24 mouse cellular contexts compared by ENCODE assay signal in the genomic region with DNA sequence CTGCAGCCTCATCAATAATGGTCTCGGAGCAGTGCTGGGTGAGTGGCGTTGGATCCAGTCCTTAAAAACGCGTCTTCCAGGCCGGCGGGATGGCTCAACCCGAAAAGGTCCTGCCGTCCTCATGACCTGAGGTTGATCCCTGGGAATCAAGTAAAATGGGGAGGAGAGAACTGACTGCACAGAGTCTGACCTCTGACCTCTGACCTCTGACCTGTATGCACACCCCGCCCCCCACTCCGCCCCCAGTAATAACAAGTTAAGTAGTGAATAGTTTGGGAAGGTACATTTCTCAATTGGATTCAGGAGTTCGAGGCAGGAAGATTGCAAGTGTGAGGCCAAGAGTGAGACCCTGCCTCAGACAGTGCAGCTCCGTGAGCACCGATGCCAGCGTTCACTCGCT. TPM values are rescaled to one million over a fixed set of nuclear protein-coding genes. Genes with fewer than 3 reads are reported as not detected.
A peak's percentile ranks its signal among the peaks of the same experiment; 100 is the strongest.
DNase-seq lines count a peak whose midpoint lies in the region; ATAC-seq and TF ChIP-seq lines count a peak whose summit lies in the region.
"Had no signal": no experiment of that assay in that cellular context is flagged by ENCODE, and none has a peak within 500 bp of the region (broad histone marks: within the 10 kb centered on the region; RNA-seq: fewer than 3 reads in every experiment).

No protein-coding gene starts in this region.

- H3K4me2 ChIP-seq in hindbrain, embryonic 12.5 days (replicated peaks): no peak overlapping the region
- H3K4me2 ChIP-seq in liver, postnatal 0 days (ENCODE audit: low read depth, low read length): no peak overlapping the region
- H3K4me2 ChIP-seq in hindbrain, postnatal 0 days (ENCODE audit: low read depth, low read length): no peak overlapping the region
- no peak overlapping the region for H3K4me2 ChIP-seq in forebrain, embryonic 12.5 days
- H3K4me2 ChIP-seq: embryonic facial prominence, embryonic 15.5 days; forebrain, embryonic 15.5 days; heart, embryonic 11.5 days; heart, embryonic 15.5 days had no signal

- WGBS in hindbrain, embryonic 10.5 days: 64% methylated on average over 15 of the region's 15 CpGs
- WGBS in hindbrain, embryonic 12.5 days: 71% methylated on average over 15 of the region's 15 CpGs
- WGBS in liver, postnatal 0 days (ENCODE audit: insufficient replicate concordance): 77% methylated on average over 15 of the region's 15 CpGs
- WGBS in hindbrain, postnatal 0 days: 65% methylated on average over 15 of the region's 15 CpGs
- WGBS in forebrain, embryonic 12.5 days: 85% methylated on average over 15 of the region's 15 CpGs

- no peaks in the 10 kb centered on the region for H3K9me3 ChIP-seq in hindbrain, embryonic 10.5 days
- no peaks in the 10 kb centered on the region for H3K9me3 ChIP-seq in hindbrain, embryonic 12.5 days (replicated peaks)
- no peaks in the 10 kb centered on the region for H3K9me3 ChIP-seq in liver, postnatal 0 days (ENCODE audit: low read length)
- no peaks in the 10 kb centered on the region for H3K9me3 ChIP-seq in hindbrain, postnatal 0 days (ENCODE audit: low read length)
- no peaks in the 10 kb centered on the region for H3K9me3 ChIP-seq in forebrain, embryonic 12.5 days
- H3K9me3 ChIP-seq: embryonic facial prominence, embryonic 15.5 days; forebrain, embryonic 10.5 days; forebrain, embryonic 15.5 days; heart, embryonic 15.5 days had no signal

- peaks cover 17% of the 10 kb centered on the region for H3K4me1 ChIP-seq in hindbrain, embryonic 10.5 days (replicated peaks)
- peaks cover 3% of the 10 kb centered on the region; the same call in 1 of the 2 replicates for H3K4me1 ChIP-seq in hindbrain, embryonic 12.5 days
- no peaks in the 10 kb centered on the region for H3K4me1 ChIP-seq in liver, postnatal 0 days (ENCODE audit: insufficient read depth)
- H3K4me1 ChIP-seq in hindbrain, postnatal 0 days (ENCODE audit: insufficient read depth, low read length): 0 out of 2 replicates have a peak, but pooled peaks cover 3% of the 10 kb centered on the region
- peaks cover 10% of the 10 kb centered on the region for H3K4me1 ChIP-seq in forebrain, embryonic 12.5 days
- H3K4me1 ChIP-seq: embryonic facial prominence, embryonic 15.5 days had no signal

- DNase-seq in hindbrain, embryonic 10.5 days (ENCODE audit: low spot score): peak; percentile 8
- no peak for DNase-seq in liver, postnatal 0 days
- no peak for DNase-seq in liver
- DNase-seq in hindbrain, postnatal 0 days (ENCODE audit: low spot score): no peak
- DNase-seq in urinary bladder, postnatal 25 days (ENCODE audit: low spot score): no peak
- DNase-seq: adrenal gland, postnatal 10 days; B cell, adult 2 months; cerebellum, adult 11 months; cerebellum, adult 8-10 months; cerebellum, postnatal 14 days; embryo, embryonic 11 days; gastrocnemius, postnatal 10 days; heart, adult 2 months; heart, postnatal 14 days; kidney, adult 11 months had no signal

- TF ChIP-seq CTCF in liver, postnatal 0 days (IDR thresholded peaks at IDR 0.05; ENCODE audit: low read depth): no peak
- TF ChIP-seq CTCF in hindbrain, postnatal 0 days (IDR thresholded peaks at IDR 0.05; ENCODE audit: low read depth): no peak

- no peak overlapping the region for H3K4me3 ChIP-seq in hindbrain, embryonic 10.5 days
- no peak overlapping the region for H3K4me3 ChIP-seq in hindbrain, embryonic 12.5 days
- H3K4me3 ChIP-seq in liver, postnatal 0 days (ENCODE audit: low read depth, low read length): no peak overlapping the region
- H3K4me3 ChIP-seq in hindbrain, postnatal 0 days (ENCODE audit: low read length): no peak overlapping the region
- H3K4me3 ChIP-seq in forebrain, embryonic 12.5 days (replicated peaks): no peak overlapping the region
- H3K4me3 ChIP-seq: embryonic facial prominence, embryonic 15.5 days; erythroblast, embryonic 14.5 days; forebrain, embryonic 10.5 days; forebrain, embryonic 15.5 days; heart, adult 2 months; heart, embryonic 15.5 days had no signal

- no peak for TF ChIP-seq EP300 in liver, postnatal 0 days (IDR thresholded peaks at IDR 0.05; ENCODE audit: low read depth)

- H3K27ac ChIP-seq in hindbrain, embryonic 10.5 days: no peak overlapping the region; the same call in 1 of the 2 replicates
- no peak overlapping the region for H3K27ac ChIP-seq in hindbrain, embryonic 12.5 days
- no peak overlapping the region for H3K27ac ChIP-seq in liver, postnatal 0 days (ENCODE audit: low read depth)
- H3K27ac ChIP-seq in hindbrain, postnatal 0 days: peak overlapping the region; percentile 26; the same call in 1 of the 2 replicates
- H3K27ac ChIP-seq in forebrain, embryonic 12.5 days: no peak overlapping the region
- H3K27ac ChIP-seq: embryonic facial prominence, embryonic 15.5 days; forebrain, embryonic 10.5 days; forebrain, embryonic 15.5 days; heart, adult 2 months; heart, embryonic 15.5 days had no signal

- no peak for ATAC-seq in hindbrain, embryonic 12.5 days (ENCODE audit: low FRiP score)
- 0 out of 2 replicates have a peak, but pooled peaks have one; percentile 38 for ATAC-seq in liver, postnatal 0 days
- ATAC-seq in hindbrain, postnatal 0 days: no peak
- ATAC-seq in forebrain, embryonic 12.5 days (ENCODE audit: low FRiP score): no peak
- ATAC-seq: CD4-positive, CD25-positive, alpha-beta regulatory T cell, adult 4 months; forebrain, embryonic 15.5 days had no signal

- no peaks in the 10 kb centered on the region for H3K27me3 ChIP-seq in hindbrain, embryonic 10.5 days (ENCODE audit: insufficient read depth, poor library complexity, severe bottlenecking)
- H3K27me3 ChIP-seq in hindbrain, embryonic 12.5 days: no peaks in the 10 kb centered on the region
- no peaks in the 10 kb centered on the region for H3K27me3 ChIP-seq in liver, postnatal 0 days (ENCODE audit: insufficient read depth, low read length)
- no peaks in the 10 kb centered on the region for H3K27me3 ChIP-seq in hindbrain, postnatal 0 days (ENCODE audit: insufficient read depth, low read length)
- H3K27me3 ChIP-seq in forebrain, embryonic 12.5 days: no peaks in the 10 kb centered on the region
- H3K27me3 ChIP-seq: embryonic facial prominence, embryonic 15.5 days; forebrain, embryonic 15.5 days; heart, embryonic 15.5 days had no signal

- H3K9ac ChIP-seq in hindbrain, embryonic 12.5 days: no peak overlapping the region
- H3K9ac ChIP-seq in liver, postnatal 0 days (replicated peaks): no peak overlapping the region
- no peak overlapping the region for H3K9ac ChIP-seq in hindbrain, postnatal 0 days (replicated peaks; ENCODE audit: low read length)
- no peak overlapping the region for H3K9ac ChIP-seq in forebrain, embryonic 12.5 days
- H3K9ac ChIP-seq: embryonic facial prominence, embryonic 15.5 days; forebrain, embryonic 15.5 days; heart, embryonic 15.5 days had no signal

- H3K36me3 ChIP-seq in hindbrain, embryonic 10.5 days: peaks cover 86% of the 10 kb centered on the region
- peaks cover 8% of the 10 kb centered on the region; the same call in 1 of the 2 replicates for H3K36me3 ChIP-seq in hindbrain, embryonic 12.5 days
- peaks cover 22% of the 10 kb centered on the region for H3K36me3 ChIP-seq in liver, postnatal 0 days (replicated peaks; ENCODE audit: insufficient read depth, low read length)
- no peaks in the 10 kb centered on the region for H3K36me3 ChIP-seq in hindbrain, postnatal 0 days (ENCODE audit: insufficient read depth, low read length)
- H3K36me3 ChIP-seq in forebrain, embryonic 12.5 days (replicated peaks): peaks cover 40% of the 10 kb centered on the region
- H3K36me3 ChIP-seq: forebrain, embryonic 15.5 days had no signal

RNA-seq across cellular contexts. Expression of a gene that starts 24.1 kb away (rescaled TPM):
- polyA plus RNA-seq in hindbrain, embryonic 10.5 days (2016; fragmentation: Nextera tagmentation; extraction: Ambion mirVana): 40.4 and 46.2 TPM in 2 replicates
- 30.9 and 35.0 TPM in 2 replicates for polyA plus RNA-seq in hindbrain, embryonic 12.5 days (2016; fragmentation: Nextera tagmentation; extraction: Ambion mirVana)
- polyA plus RNA-seq in liver, postnatal 0 days (2015; fragmentation: Nextera tagmentation; extraction: Ambion mirVana): 9.1 and 11.5 TPM in 2 replicates
- 28.5 and 30.2 TPM in 2 replicates for total RNA-seq in hindbrain, postnatal 0 days (2014; rRNA removed)
- 36.7 and 40.9 TPM in 2 replicates for polyA plus RNA-seq in hindbrain, postnatal 0 days (2015; fragmentation: Nextera tagmentation; extraction: Ambion mirVana)
- polyA plus RNA-seq in forebrain, embryonic 12.5 days (2016; fragmentation: Nextera tagmentation; extraction: Ambion mirVana): 41.4 and 46.5 TPM in 2 replicates
